Mouse (Mus musculus) liver, embryonic 14.5 days (tissue): ENCODE measurements around the gene Tfap2e. TPM values are rescaled to one million over a fixed set of nuclear protein-coding genes. Genes with fewer than 3 reads are reported as not detected.

Experiments used
- ATAC-seq: fragments of 200-750 bp; cut with Nextera tagmentation; 2 replicates; pipeline ENCODE4 v1.8.0; 2017; ENCODE audit warnings: moderate number of reproducible peaks, mild to moderate bottlenecking, moderate library complexity; ENCODE audit not compliant: insufficient read depth
- DNase-seq, 3 experiments: peaks; one replicate each; pipeline ENCODE4 v3.0.0-alpha.2; 2012 to 2013; ENCODE audit warnings: low read depth in 3 of 3, low spot score in 3 of 3
- H3K27ac ChIP-seq: fragments of 300-500 bp; sonication (generic); 2 replicates; pipeline ENCODE4 v1.5.1; 2014; ENCODE audit warnings: moderate library complexity, mild to moderate bottlenecking, control low read depth, inconsistent platforms
- H3K27me3 ChIP-seq: fragments of 300-500 bp; sonication (generic); 2 replicates; pipeline ENCODE4 v1.6.1; 2014; ENCODE audit warnings: mild to moderate bottlenecking, low read length, moderate library complexity; ENCODE audit not compliant: control insufficient read depth, insufficient read depth
- H3K36me3 ChIP-seq: fragments of 300-500 bp; sonication (generic); replicated peaks from 2 replicates; pipeline ENCODE4 v1.6.1; 2014; ENCODE audit warnings: low read depth; ENCODE audit not compliant: control insufficient read depth, insufficient read depth
- H3K4me1 ChIP-seq, 2 experiments: fragments of 200-500 bp in 1 of 2; fragments of 300-500 bp in 1 of 2; sonication (generic) in 1 of 2; replicated peaks; 2 replicates each; pipeline ENCODE4 v1.6.1; 2012 to 2014; ENCODE audit warnings: antibody characterized with exemption in 1 of 2, inconsistent platforms in 1 of 2, low read length in 1 of 2; ENCODE audit not compliant: control insufficient read depth in 2 of 2, insufficient read depth in 2 of 2
- H3K4me2 ChIP-seq: fragments of 300-500 bp; sonication (generic); 2 replicates; pipeline ENCODE4 v1.6.1; 2014; ENCODE audit warnings: low read depth, mild to moderate bottlenecking, control low read depth, moderate library complexity
- H3K4me3 ChIP-seq, 2 experiments: fragments of 200-500 bp in 1 of 2; fragments of 300-500 bp in 1 of 2; sonication (generic) in 1 of 2; 2 replicates each; pipeline ENCODE4 v1.5.1; 2012 to 2014; ENCODE audit warnings: low read depth in 2 of 2, low read length in 2 of 2, mild to moderate bottlenecking in 2 of 2, control low read depth in 1 of 2, inconsistent platforms in 1 of 2, moderate library complexity in 1 of 2; ENCODE audit not compliant: insufficient read depth in 1 of 2
- H3K9ac ChIP-seq: fragments of 300-500 bp; sonication (generic); replicated peaks from 2 replicates; pipeline ENCODE4 v1.6.1; 2014; ENCODE audit warnings: mild to moderate bottlenecking, control low read depth, moderate library complexity
- H3K9me3 ChIP-seq: fragments of 300-500 bp; sonication (generic); 2 replicates; pipeline ENCODE4 v1.6.1; 2016; ENCODE audit warnings: low read length, mixed read lengths; ENCODE audit not compliant: control insufficient read depth
- CTCF ChIP-seq: IDR thresholded peaks from 2 replicates; pipeline ENCODE4 v1.5.1; 2016; ENCODE audit warnings: antibody characterized with exemption, low read depth, control low read depth
- EP300 ChIP-seq: IDR thresholded peaks from 2 replicates; pipeline ENCODE4 v1.6.1; 2016; ENCODE audit warnings: antibody characterized with exemption, low read depth
- WGBS: fragments of 180-500 bp; shearing (Covaris S2); extraction: QIAGEN DNeasy Blood & Tissue Kit; methylation state at CpG from one replicate; pipeline ENCODE4 v1.1.7; 2014; ENCODE audit not compliant: insufficient replicate concordance; 5-methylcytosine and 5-hydroxymethylcytosine counted together
- polyA plus RNA-seq, 2 experiments: library from polyadenylated mRNA; depleted of rRNA in 1 of 2; stranded (reverse) in 1 of 2; unstranded in 1 of 2; fragments of >200 nt; fragmentation: Nextera tagmentation in 1 of 2; extraction: Ambion mirVana in 1 of 2; gene quantifications; 2 replicates each; pipeline versions ENCODE4 v1.2.1 to v1.2.3; 2012 to 2014

The Tfap2e gene
- polyA plus RNA-seq, 2 experiments = not detected

GRCm38 (mm10) chr4:126742976-126743375 is 6.9 kb upstream of the Tfap2e start:
- TF ChIP-seq EP300 = no peak
- no peak for TF ChIP-seq CTCF
- Histone ChIP-seq H3K4me1 (no peaks in the 10 kb centered on the region), H3K27me3 (peaks cover 8% of the 10 kb centered on the region), H3K9ac (no peak overlapping the region), H3K27ac (no peak overlapping the region), H3K9me3 (no peaks in the 10 kb centered on the region), H3K4me2 (no peak overlapping the region), H3K36me3 (no peaks in the 10 kb centered on the region; the same call in none of the 2 replicates), H3K4me3 (no peak overlapping the region)
- no peak for DNase-seq
- no peak for ATAC-seq
- WGBS = 45% methylated on average over 2 of the region's 2 CpGs

- peak; percentile 90 for TF ChIP-seq CTCF
- no peak for TF ChIP-seq EP300
- no peak overlapping the region for H3K27ac ChIP-seq
- no peak overlapping the region for H3K9ac ChIP-seq
- H3K4me1 ChIP-seq = no peaks in the 10 kb centered on the region
- ATAC-seq = no peak; the same call in 1 of the 2 replicates
- WGBS = 5% methylated on average over 12 of the region's 12 CpGs
- peak; percentile 50 to 52 (median 50) for DNase-seq
- peaks cover 23% of the 10 kb centered on the region for H3K27me3 ChIP-seq
- H3K4me2 ChIP-seq = peak overlapping the region; percentile 30; the same call in 1 of the 2 replicates
- H3K9me3 ChIP-seq = no peaks in the 10 kb centered on the region
- no peaks in the 10 kb centered on the region; the same call in none of the 2 replicates for H3K36me3 ChIP-seq
- H3K4me3 ChIP-seq = no peak overlapping the region
Observed at GRCm38 (mm10) chr4:126741448-126741847, 5.4 kb upstream of the Tfap2e start.

GRCm38 (mm10) chr4:126739966-126740676 is 4.1 kb upstream of the Tfap2e start:
- H3K9ac ChIP-seq = no peak overlapping the region
- H3K27me3 ChIP-seq = peaks cover 37% of the 10 kb centered on the region
- H3K27ac ChIP-seq = no peak overlapping the region
- no peak for DNase-seq
- 38% methylated on average over 10 of the region's 10 CpGs for WGBS
- H3K9me3 ChIP-seq = no peaks in the 10 kb centered on the region
- no peak for ATAC-seq
- TF ChIP-seq CTCF (peak; percentile 57), EP300 (no peak)
- H3K4me1 ChIP-seq = no peaks in the 10 kb centered on the region
- no peaks in the 10 kb centered on the region; the same call in 1 of the 2 replicates for H3K36me3 ChIP-seq
- no peak overlapping the region for H3K4me3 ChIP-seq
- H3K4me2 ChIP-seq = no peak overlapping the region

GRCm38 (mm10) chr4:126735382-126736000 is 549 bp downstream of the Tfap2e start:
- ATAC-seq (no peak), DNase-seq (no peak)
- Histone ChIP-seq H3K9ac (no peak overlapping the region), H3K36me3 (no peaks in the 10 kb centered on the region), H3K4me2 (peak overlapping the region; percentile 36), H3K9me3 (no peaks in the 10 kb centered on the region), H3K4me1 (no peaks in the 10 kb centered on the region), H3K27me3 (peaks cover 83% of the 10 kb centered on the region), H3K4me3 (peak overlapping the region in 1 of 2 experiments; percentile 27; a peak in 2 of 4 replicates), H3K27ac (no peak overlapping the region)
- TF ChIP-seq CTCF (no peak), EP300 (no peak)
- WGBS = 4% methylated on average over 55 of the region's 62 CpGs

- peak overlapping the region; percentile 36 for H3K4me2 ChIP-seq
- ATAC-seq = no peak
- no peak for DNase-seq
- no peak overlapping the region for H3K9ac ChIP-seq
- no peak for TF ChIP-seq CTCF
- TF ChIP-seq EP300 = no peak
- H3K27ac ChIP-seq = no peak overlapping the region
- H3K4me1 ChIP-seq = no peaks in the 10 kb centered on the region
- H3K27me3 ChIP-seq = peaks cover 88% of the 10 kb centered on the region
- 4% methylated on average over 51 of the region's 51 CpGs for WGBS
- peak overlapping the region in 1 of 2 experiments; percentile 27; a peak in 2 of 4 replicates for H3K4me3 ChIP-seq
- H3K9me3 ChIP-seq = no peaks in the 10 kb centered on the region
- no peaks in the 10 kb centered on the region for H3K36me3 ChIP-seq
Observed at GRCm38 (mm10) chr4:126734700-126735381, 1.2 kb downstream of the Tfap2e start.
